Mouse (Mus musculus) embryo, embryonic 11 days (tissue): Measurements from ENCODE around the gene Pdcd6ip.
A peak's percentile ranks its signal among the peaks of the same experiment; 100 is the strongest.
"Not testable (repeated sequence)": the region's sequence is repeated elsewhere in the genome, so short reads cannot be mapped to it uniquely, and the experiment has no call there.

Experiments
- DNase-seq: peaks from one replicate; pipeline ENCODE4 v3.0.0-alpha.2; 2015

Gene Pdcd6ip

GRCm38 (mm10) chr9:113687461-113687860 is 20.6 kb downstream of the Pdcd6ip start:
- no peak for DNase-seq

GRCm38 (mm10) chr9:113673721-113674120 is 34.3 kb downstream of the Pdcd6ip start:
- DNase-seq, result no peak

GRCm38 (mm10) chr9:113672352-113672751 is 35.7 kb downstream of the Pdcd6ip start:
- DNase-seq, result no peak

GRCm38 (mm10) chr9:113670857-113671106 is 37.3 kb downstream of the Pdcd6ip start:
- DNase-seq, result no peak

- no peak for DNase-seq
These were observed 37.8 kb downstream of the Pdcd6ip start for GRCm38 (mm10) chr9:113670105-113670856.

GRCm38 (mm10) chr9:113663476-113663875 is 44.6 kb downstream of the Pdcd6ip start:
- DNase-seq, result no peak

- no peak for DNase-seq
These were observed 50.2 kb downstream of the Pdcd6ip start for GRCm38 (mm10) chr9:113657837-113658236.

GRCm38 (mm10) chr9:113653571-113653970 is 54.5 kb downstream of the Pdcd6ip start:
- peak; percentile 33 for DNase-seq

- no peak for DNase-seq
These were observed 57.3 kb downstream of the Pdcd6ip start for GRCm38 (mm10) chr9:113650787-113651186.

- DNase-seq, result not testable (repeated sequence)
These were observed 58.8 kb downstream of the Pdcd6ip start for GRCm38 (mm10) chr9:113649211-113649610.

- no peak for DNase-seq
These were observed 62.3 kb downstream of the Pdcd6ip start for GRCm38 (mm10) chr9:113645837-113646169.

- peak; percentile 80 for DNase-seq
These were observed 62.8 kb downstream of the Pdcd6ip start for GRCm38 (mm10) chr9:113645153-113645836.

GRCm38 (mm10) chr9:113644701-113645100 is 63.4 kb downstream of the Pdcd6ip start:
- no peak for DNase-seq

GRCm38 (mm10) chr9:113644076-113644475 is 64.0 kb downstream of the Pdcd6ip start:
- DNase-seq, result no peak

- DNase-seq, result peak; percentile 25
These were observed 64.4 kb downstream of the Pdcd6ip start for GRCm38 (mm10) chr9:113643669-113644068.

GRCm38 (mm10) chr9:113634986-113635385 is 73.1 kb downstream of the Pdcd6ip start:
- DNase-seq, result peak; percentile 23

GRCm38 (mm10) chr9:113633168-113633744 is 74.8 kb downstream of the Pdcd6ip start:
- no peak for DNase-seq

GRCm38 (mm10) chr9:113632350-113633043 is 75.6 kb downstream of the Pdcd6ip start:
- no peak for DNase-seq

GRCm38 (mm10) chr9:113629632-113630031 is 78.4 kb downstream of the Pdcd6ip start:
- peak; percentile 74 for DNase-seq

GRCm38 (mm10) chr9:113629191-113629590 is 78.9 kb downstream of the Pdcd6ip start:
- DNase-seq, result no peak

GRCm38 (mm10) chr9:113628780-113629179 is 79.3 kb downstream of the Pdcd6ip start:
- no peak for DNase-seq

GRCm38 (mm10) chr9:113626730-113627129 is 81.3 kb downstream of the Pdcd6ip start:
- no peak for DNase-seq

GRCm38 (mm10) chr9:113624086-113624485 is 84.0 kb downstream of the Pdcd6ip start:
- DNase-seq, result no peak

- DNase-seq, result no peak
These were observed 91.0 kb downstream of the Pdcd6ip start for GRCm38 (mm10) chr9:113617081-113617480.
